Mouse (Mus musculus): ENCODE results near the gene Tfip11. TPM values are rescaled to one million over a fixed set of nuclear protein-coding genes. Genes with fewer than 3 reads are reported as not detected.

The Tfip11 gene
- total and polyA plus RNA-seq, 3 experiments, result 19.4 to 54.1 (median 21.7) TPM

DNA sequence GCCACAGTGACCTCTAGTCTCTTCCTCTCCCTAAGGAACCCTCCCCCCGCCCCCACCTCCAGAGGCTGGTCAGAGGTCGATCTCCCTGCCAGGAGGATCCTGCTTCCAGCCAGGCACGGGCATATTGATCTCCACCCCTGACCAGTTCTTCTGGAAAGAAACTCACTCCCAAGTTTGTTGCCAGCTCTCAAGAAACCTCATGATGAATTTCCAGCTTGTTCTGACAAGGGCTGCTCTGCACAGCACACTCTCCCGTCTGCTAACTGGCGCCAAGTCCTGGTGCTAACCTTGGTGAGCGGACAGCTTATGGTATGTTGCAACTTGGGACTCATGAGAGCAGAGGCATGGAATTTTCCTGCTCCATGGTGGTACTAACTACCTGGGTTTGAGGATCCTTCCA lies 52.6 kb downstream of the Tfip11 start:
- ATAC-seq (ENCODE audit: extremely low read depth, insufficient number of reproducible peaks, low FRiP score, poor library complexity, severe bottlenecking) (no peak), DNase-seq (ENCODE audit: low spot score) (no peak)
- no peaks in the 10 kb centered on the region for H3K9me3 ChIP-seq (replicated peaks)
- no peak overlapping the region for H3K4me3 ChIP-seq (ENCODE audit: low read depth, low read length)
- peaks cover 8% of the 10 kb centered on the region for H3K4me1 ChIP-seq (ENCODE audit: insufficient read depth, low read depth, low read length)
- H3K36me3 ChIP-seq (replicated peaks), result peaks cover 79% of the 10 kb centered on the region
- TF ChIP-seq CTCF (IDR thresholded peaks at IDR 0.05; ENCODE audit: low read depth, low read length) (no peak), GATA1 (IDR thresholded peaks at IDR 0.05; ENCODE audit: borderline replicate concordance, low read length) (no peak)
- peaks cover 3% of the 10 kb centered on the region; the same call in 1 of the 2 replicates for H3K27me3 ChIP-seq (ENCODE audit: insufficient read depth, low read length)

DNA sequence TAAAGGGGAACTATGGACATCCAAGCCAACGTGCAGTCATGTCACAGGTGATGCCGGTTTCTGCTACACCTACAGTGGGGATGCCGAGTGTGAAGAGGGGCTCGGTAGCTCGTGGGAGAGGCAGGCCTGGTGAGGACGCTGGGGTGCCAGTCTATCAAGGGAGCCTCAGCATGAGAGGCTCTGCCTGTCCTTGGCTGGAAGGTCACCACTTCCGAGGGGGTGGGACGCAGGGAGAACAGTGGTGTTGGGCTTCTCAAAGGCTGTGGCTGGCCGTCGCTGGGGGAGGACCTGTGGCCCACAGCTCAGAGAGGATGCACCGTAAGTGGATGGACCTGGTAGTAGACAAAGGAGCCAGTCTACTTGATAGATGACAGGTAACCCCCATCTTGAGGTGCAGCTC lies 55.0 kb downstream of the Tfip11 start:
- no peaks in the 10 kb centered on the region for H3K9me3 ChIP-seq (replicated peaks)
- peaks cover 3% of the 10 kb centered on the region; the same call in 1 of the 2 replicates for H3K27me3 ChIP-seq (ENCODE audit: insufficient read depth, low read length)
- DNase-seq (ENCODE audit: low spot score) (no peak), ATAC-seq (ENCODE audit: extremely low read depth, insufficient number of reproducible peaks, low FRiP score, poor library complexity, severe bottlenecking) (no peak)
- no peak overlapping the region for H3K4me3 ChIP-seq (ENCODE audit: low read depth, low read length)
- peaks cover 14% of the 10 kb centered on the region for H3K4me1 ChIP-seq (ENCODE audit: insufficient read depth, low read depth, low read length)
- TF ChIP-seq TAL1 (conservative IDR thresholded peaks at IDR 0.05; ENCODE audit: low read depth, low read length) (no peak), GATA1 (IDR thresholded peaks at IDR 0.05; ENCODE audit: borderline replicate concordance, low read length) (no peak), GATA2 (IDR thresholded peaks at IDR 0.05; ENCODE audit: borderline replicate concordance, low read depth, low read length) (no peak), CTCF (IDR thresholded peaks at IDR 0.05; ENCODE audit: low read depth, low read length) (no peak), POLR2AphosphoS5 (IDR thresholded peaks at IDR 0.05; ENCODE audit: insufficient replicate concordance, low read depth, low read length) (no peak)
- peaks cover 55% of the 10 kb centered on the region for H3K36me3 ChIP-seq (replicated peaks)

- peaks cover 46% of the 10 kb centered on the region for H3K36me3 ChIP-seq (replicated peaks)
- H3K27me3 ChIP-seq (ENCODE audit: insufficient read depth, low read length), result peaks cover 3% of the 10 kb centered on the region; the same call in 1 of the 2 replicates
- ATAC-seq (ENCODE audit: extremely low read depth, insufficient number of reproducible peaks, low FRiP score, poor library complexity, severe bottlenecking), result no peak
- no peak for DNase-seq (ENCODE audit: low spot score)
- no peak overlapping the region for H3K4me3 ChIP-seq (ENCODE audit: low read depth, low read length)
- H3K9me3 ChIP-seq (replicated peaks), result no peaks in the 10 kb centered on the region
- peaks cover 17% of the 10 kb centered on the region for H3K4me1 ChIP-seq (ENCODE audit: insufficient read depth, low read depth, low read length)
- no peak for TF ChIP-seq GATA2 (IDR thresholded peaks at IDR 0.05; ENCODE audit: borderline replicate concordance, low read depth, low read length)
- no peak for TF ChIP-seq TAL1 (conservative IDR thresholded peaks at IDR 0.05; ENCODE audit: low read depth, low read length)
- no peak for TF ChIP-seq POLR2AphosphoS5 (IDR thresholded peaks at IDR 0.05; ENCODE audit: insufficient replicate concordance, low read depth, low read length)
- no peak for TF ChIP-seq CTCF (IDR thresholded peaks at IDR 0.05; ENCODE audit: low read depth, low read length)
- TF ChIP-seq GATA1 (IDR thresholded peaks at IDR 0.05; ENCODE audit: borderline replicate concordance, low read length), result no peak
These were observed 55.9 kb downstream of the Tfip11 start for GRCm38 (mm10) chr5:112382042-112382441.

GRCm38 (mm10) chr5:112382641-112383330 lies 56.6 kb downstream of the Tfip11 start:
- Histone ChIP-seq H3K27me3 (ENCODE audit: insufficient read depth, low read length) (peaks cover 5% of the 10 kb centered on the region), H3K4me3 (ENCODE audit: low read depth, low read length) (no peak overlapping the region), H3K4me1 (ENCODE audit: insufficient read depth, low read depth, low read length) (peaks cover 17% of the 10 kb centered on the region), H3K36me3 (replicated peaks) (peaks cover 39% of the 10 kb centered on the region), H3K9me3 (replicated peaks) (no peaks in the 10 kb centered on the region)
- no peak for TF ChIP-seq TAL1 (conservative IDR thresholded peaks at IDR 0.05; ENCODE audit: low read depth, low read length)
- no peak for TF ChIP-seq GATA1 (IDR thresholded peaks at IDR 0.05; ENCODE audit: borderline replicate concordance, low read length)
- DNase-seq (ENCODE audit: low spot score) (no peak), ATAC-seq (ENCODE audit: extremely low read depth, insufficient number of reproducible peaks, low FRiP score, poor library complexity, severe bottlenecking) (no peak)

DNA sequence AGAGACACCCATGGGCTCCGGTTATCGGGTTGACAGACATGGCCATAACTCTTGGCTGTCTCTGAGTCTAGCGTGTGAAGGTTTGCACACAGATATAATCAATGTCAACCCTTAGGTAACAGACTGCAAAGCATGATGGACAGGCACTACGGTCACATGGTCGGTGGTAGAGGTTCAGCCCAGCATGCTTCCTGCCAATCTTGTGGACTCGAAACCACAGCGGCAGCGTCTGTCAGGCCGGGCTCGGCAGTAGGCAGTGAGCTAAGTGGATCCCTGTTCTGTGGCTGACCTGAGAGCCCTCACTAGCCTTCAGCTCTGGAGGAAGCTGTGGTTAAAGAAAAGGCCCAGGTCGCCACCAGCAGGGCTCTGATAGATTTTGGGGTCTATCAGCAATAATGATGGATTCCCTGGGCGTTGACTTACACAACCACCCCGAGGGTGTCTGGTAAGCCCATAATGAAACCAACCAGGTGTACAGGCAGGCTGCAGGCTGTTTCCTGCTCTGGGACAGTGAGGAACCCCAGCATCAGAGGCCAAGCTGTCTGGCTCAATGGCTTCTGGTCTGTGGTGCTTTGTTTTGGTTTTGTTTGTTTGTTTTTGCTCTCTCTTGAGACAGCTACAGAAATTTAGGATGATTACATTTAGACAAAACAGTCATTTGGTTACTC lies 58.8 kb downstream of the Tfip11 start:
- ATAC-seq (ENCODE audit: extremely low read depth, insufficient number of reproducible peaks, low FRiP score, poor library complexity, severe bottlenecking) (no peak), DNase-seq (ENCODE audit: low spot score) (no peak)

GRCm38 (mm10) chr5:112385973-112386372 lies 59.8 kb downstream of the Tfip11 start:
- H3K36me3 ChIP-seq (replicated peaks), result peaks cover 7% of the 10 kb centered on the region
- ATAC-seq (ENCODE audit: extremely low read depth, insufficient number of reproducible peaks, low FRiP score, poor library complexity, severe bottlenecking) (no peak), DNase-seq (ENCODE audit: low spot score) (no peak)
- no peak for TF ChIP-seq GATA1 (IDR thresholded peaks at IDR 0.05; ENCODE audit: borderline replicate concordance, low read length)
- no peak for TF ChIP-seq CTCF (IDR thresholded peaks at IDR 0.05; ENCODE audit: low read depth, low read length)
- no peak for TF ChIP-seq TAL1 (conservative IDR thresholded peaks at IDR 0.05; ENCODE audit: low read depth, low read length)
- no peak for TF ChIP-seq POLR2AphosphoS5 (IDR thresholded peaks at IDR 0.05; ENCODE audit: insufficient replicate concordance, low read depth, low read length)
- TF ChIP-seq GATA2 (IDR thresholded peaks at IDR 0.05; ENCODE audit: borderline replicate concordance, low read depth, low read length), result no peak
- H3K9me3 ChIP-seq (replicated peaks), result no peaks in the 10 kb centered on the region
- H3K4me3 ChIP-seq (ENCODE audit: low read depth, low read length), result no peak overlapping the region
- peaks cover 9% of the 10 kb centered on the region for H3K27me3 ChIP-seq (ENCODE audit: insufficient read depth, low read length)
- peaks cover 17% of the 10 kb centered on the region for H3K4me1 ChIP-seq (ENCODE audit: insufficient read depth, low read depth, low read length)

More for the DNA sequence above, 58.8 kb downstream of the Tfip11 start:
- Histone ChIP-seq H3K4me1 (ENCODE audit: insufficient read depth, low read depth, low read length) (peaks cover 17% of the 10 kb centered on the region), H3K36me3 (replicated peaks) (peaks cover 17% of the 10 kb centered on the region), H3K9me3 (replicated peaks) (no peaks in the 10 kb centered on the region), H3K4me3 (ENCODE audit: low read depth, low read length) (no peak overlapping the region), H3K27me3 (ENCODE audit: insufficient read depth, low read length) (peaks cover 9% of the 10 kb centered on the region)
- no peak for TF ChIP-seq POLR2AphosphoS5 (IDR thresholded peaks at IDR 0.05; ENCODE audit: insufficient replicate concordance, low read depth, low read length)
- TF ChIP-seq GATA1 (IDR thresholded peaks at IDR 0.05; ENCODE audit: borderline replicate concordance, low read length), result no peak
- TF ChIP-seq GATA2 (IDR thresholded peaks at IDR 0.05; ENCODE audit: borderline replicate concordance, low read depth, low read length), result no peak
- no peak for TF ChIP-seq CTCF (IDR thresholded peaks at IDR 0.05; ENCODE audit: low read depth, low read length)
- TF ChIP-seq TAL1 (conservative IDR thresholded peaks at IDR 0.05; ENCODE audit: low read depth, low read length), result no peak

Other genes starting within 250 kb of the Tfip11 start
- not detected in 2 replicates for gene Cryba4, start 73.8 kb upstream of the Tfip11 start, total RNA-seq (2014; fragmentation: Nextera tagmentation)
- 0.98 TPM in 1 of 2 replicates, not detected in the other for gene Cryba4, start 73.8 kb upstream of the Tfip11 start, total RNA-seq (2017)
- 0.43 and 0.63 TPM in 2 replicates for gene Cryba4, start 73.8 kb upstream of the Tfip11 start, polyA plus RNA-seq (2012)
- gene Crybb1, start 70.5 kb upstream of the Tfip11 start, total RNA-seq (2014; fragmentation: Nextera tagmentation), result not detected in 2 replicates
- not detected in 2 replicates for gene Crybb1, start 70.5 kb upstream of the Tfip11 start, total RNA-seq (2017)
- 0.14 TPM in 1 of 2 replicates, not detected in the other for gene Crybb1, start 70.5 kb upstream of the Tfip11 start, polyA plus RNA-seq (2012)
- 43.7 and 55.7 TPM in 2 replicates for gene Tpst2, start 49.7 kb upstream of the Tfip11 start, total RNA-seq (2014; fragmentation: Nextera tagmentation)
- 32.9 and 37.3 TPM in 2 replicates for gene Tpst2, start 49.7 kb upstream of the Tfip11 start, total RNA-seq (2017)
- 103 and 156 TPM in 2 replicates for gene Tpst2, start 49.7 kb upstream of the Tfip11 start, polyA plus RNA-seq (2012)
- 28.0 and 49.0 TPM in 2 replicates for gene Srrd, start 16.7 kb downstream of the Tfip11 start, total RNA-seq (2014; fragmentation: Nextera tagmentation)
- gene Srrd, start 16.7 kb downstream of the Tfip11 start, total RNA-seq (2017), result 18.5 and 28.7 TPM in 2 replicates
- 21.3 and 27.5 TPM in 2 replicates for gene Srrd, start 16.7 kb downstream of the Tfip11 start, polyA plus RNA-seq (2012)
- 31.7 and 33.8 TPM in 2 replicates for gene Hps4, start 16.7 kb downstream of the Tfip11 start, total RNA-seq (2014; fragmentation: Nextera tagmentation)
- gene Hps4, start 16.7 kb downstream of the Tfip11 start, total RNA-seq (2017), result 16.7 and 21.5 TPM in 2 replicates
- 40.7 and 47.7 TPM in 2 replicates for gene Hps4, start 16.7 kb downstream of the Tfip11 start, polyA plus RNA-seq (2012)
- not detected in 2 replicates for gene Gm6583, start 29.7 kb downstream of the Tfip11 start, total RNA-seq (2014; fragmentation: Nextera tagmentation)
- not detected in 2 replicates for gene Gm6583, start 29.7 kb downstream of the Tfip11 start, total RNA-seq (2017)
- not detected in 2 replicates for gene Gm6583, start 29.7 kb downstream of the Tfip11 start, polyA plus RNA-seq (2012)
- not detected in 2 replicates for gene Asphd2, start 68.5 kb downstream of the Tfip11 start, total RNA-seq (2014; fragmentation: Nextera tagmentation)
- 0.12 and 0.16 TPM in 2 replicates for gene Asphd2, start 68.5 kb downstream of the Tfip11 start, total RNA-seq (2017)
- not detected in 2 replicates for gene Asphd2, start 68.5 kb downstream of the Tfip11 start, polyA plus RNA-seq (2012)
- gene Gm6588, start 123.1 kb downstream of the Tfip11 start, total RNA-seq (2014; fragmentation: Nextera tagmentation), result not detected in 2 replicates
- gene Gm6588, start 123.1 kb downstream of the Tfip11 start, total RNA-seq (2017), result 0.16 TPM in 1 of 2 replicates, not detected in the other
- gene Gm6588, start 123.1 kb downstream of the Tfip11 start, polyA plus RNA-seq (2012), result not detected in 2 replicates

All from G1E (cell line).